Mouse (Mus musculus): Measurements from ENCODE around the gene Rbfox1. TPM values are rescaled to one million over a fixed set of nuclear protein-coding genes. Genes with fewer than 3 reads are reported as not detected.

Gene Rbfox1
- polyA plus RNA-seq, 1 experiment: 98.9 TPM

GRCm38 (mm10) chr16:7049162-7049971, 1164.2 kb downstream of the Rbfox1 start:
- peak; percentile 86 for DNase-seq (ENCODE audit: low read depth)
- TF ChIP-seq POLR2A (IDR thresholded peaks at IDR 0.05; ENCODE audit: borderline replicate concordance, extremely low read depth, insufficient read depth, insufficient read length, poor library complexity, severe bottlenecking) (no peak), CTCF (IDR thresholded peaks at IDR 0.05; ENCODE audit: borderline replicate concordance, extremely low read depth, insufficient read depth, insufficient read length) (peak; percentile 74; the same call in 1 of the 2 replicates)

- TF ChIP-seq POLR2A (IDR thresholded peaks at IDR 0.05; ENCODE audit: borderline replicate concordance, extremely low read depth, insufficient read depth, insufficient read length, poor library complexity, severe bottlenecking): no peak
- no peak for TF ChIP-seq CTCF (IDR thresholded peaks at IDR 0.05; ENCODE audit: borderline replicate concordance, extremely low read depth, insufficient read depth, insufficient read length)
- DNase-seq (ENCODE audit: low read depth): peak; percentile 58
Measured at GRCm38 (mm10) chr16:7050945-7051344, 1165.8 kb downstream of the Rbfox1 start.

DNA sequence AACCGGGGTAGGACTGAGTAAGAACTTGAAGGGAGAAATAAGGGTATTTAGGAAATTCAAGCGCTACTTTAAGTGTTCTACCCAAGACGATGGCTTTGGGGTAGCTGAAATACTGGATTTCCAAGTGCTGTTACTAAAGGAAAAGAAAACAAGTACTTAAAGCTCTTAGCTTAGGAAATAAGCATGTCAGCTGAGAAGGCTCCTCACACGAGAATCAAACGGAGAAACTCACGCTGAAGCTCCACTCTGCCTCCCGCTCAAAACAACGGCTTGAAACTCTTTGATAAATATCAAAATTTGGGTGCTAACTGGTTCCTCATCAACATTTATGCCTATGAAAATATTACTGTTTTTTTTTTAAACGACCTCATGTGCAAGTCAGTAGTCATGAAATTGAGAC, 1166.8 kb downstream of the Rbfox1 start:
- TF ChIP-seq POLR2A (IDR thresholded peaks at IDR 0.05; ENCODE audit: borderline replicate concordance, extremely low read depth, insufficient read depth, insufficient read length, poor library complexity, severe bottlenecking) (no peak), CTCF (IDR thresholded peaks at IDR 0.05; ENCODE audit: borderline replicate concordance, extremely low read depth, insufficient read depth, insufficient read length) (no peak)
- DNase-seq (ENCODE audit: low read depth): peak; percentile 48

DNA sequence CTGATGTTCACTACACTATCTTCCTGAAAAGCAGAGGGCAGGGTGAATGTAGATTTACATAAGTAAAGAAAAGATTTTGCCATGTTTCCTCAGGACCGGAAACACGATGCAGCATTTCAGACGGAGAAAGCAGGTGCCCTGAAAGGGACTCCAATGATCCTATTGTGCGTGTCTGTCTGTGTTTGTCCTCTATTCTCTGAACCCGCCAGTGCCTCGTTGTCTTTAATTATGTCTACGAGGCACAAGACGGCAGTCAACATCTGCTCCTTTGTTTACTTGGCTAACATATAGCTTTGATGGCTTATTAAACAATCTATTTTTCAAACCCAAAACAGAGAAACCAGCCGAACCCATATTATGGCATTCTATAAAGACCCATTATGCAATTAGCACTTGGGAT, 1167.3 kb downstream of the Rbfox1 start:
- TF ChIP-seq CTCF (IDR thresholded peaks at IDR 0.05; ENCODE audit: borderline replicate concordance, extremely low read depth, insufficient read depth, insufficient read length) (no peak), POLR2A (IDR thresholded peaks at IDR 0.05; ENCODE audit: borderline replicate concordance, extremely low read depth, insufficient read depth, insufficient read length, poor library complexity, severe bottlenecking) (no peak)
- peak; percentile 80 for DNase-seq (ENCODE audit: low read depth)

GRCm38 (mm10) chr16:7057789-7058188, 1172.6 kb downstream of the Rbfox1 start:
- no peak for DNase-seq (ENCODE audit: low read depth)
- no peak for TF ChIP-seq POLR2A (IDR thresholded peaks at IDR 0.05; ENCODE audit: borderline replicate concordance, extremely low read depth, insufficient read depth, insufficient read length, poor library complexity, severe bottlenecking)
- no peak for TF ChIP-seq CTCF (IDR thresholded peaks at IDR 0.05; ENCODE audit: borderline replicate concordance, extremely low read depth, insufficient read depth, insufficient read length)

- no peak for DNase-seq (ENCODE audit: low read depth)
- no peak for TF ChIP-seq CTCF (IDR thresholded peaks at IDR 0.05; ENCODE audit: borderline replicate concordance, extremely low read depth, insufficient read depth, insufficient read length)
- no peak for TF ChIP-seq POLR2A (IDR thresholded peaks at IDR 0.05; ENCODE audit: borderline replicate concordance, extremely low read depth, insufficient read depth, insufficient read length, poor library complexity, severe bottlenecking)
Measured at GRCm38 (mm10) chr16:7058556-7058955, 1173.4 kb downstream of the Rbfox1 start.

GRCm38 (mm10) chr16:7059596-7059995, 1174.4 kb downstream of the Rbfox1 start:
- DNase-seq (ENCODE audit: low read depth): no peak
- TF ChIP-seq CTCF (IDR thresholded peaks at IDR 0.05; ENCODE audit: borderline replicate concordance, extremely low read depth, insufficient read depth, insufficient read length) (no peak), POLR2A (IDR thresholded peaks at IDR 0.05; ENCODE audit: borderline replicate concordance, extremely low read depth, insufficient read depth, insufficient read length, poor library complexity, severe bottlenecking) (no peak)

GRCm38 (mm10) chr16:7060864-7061263, 1175.7 kb downstream of the Rbfox1 start:
- no peak for TF ChIP-seq CTCF (IDR thresholded peaks at IDR 0.05; ENCODE audit: borderline replicate concordance, extremely low read depth, insufficient read depth, insufficient read length)
- TF ChIP-seq POLR2A (IDR thresholded peaks at IDR 0.05; ENCODE audit: borderline replicate concordance, extremely low read depth, insufficient read depth, insufficient read length, poor library complexity, severe bottlenecking): no peak
- no peak for DNase-seq (ENCODE audit: low read depth)

- TF ChIP-seq POLR2A (IDR thresholded peaks at IDR 0.05; ENCODE audit: borderline replicate concordance, extremely low read depth, insufficient read depth, insufficient read length, poor library complexity, severe bottlenecking) (no peak), CTCF (IDR thresholded peaks at IDR 0.05; ENCODE audit: borderline replicate concordance, extremely low read depth, insufficient read depth, insufficient read length) (no peak)
Measured at GRCm38 (mm10) chr16:7062512-7062911, 1177.4 kb downstream of the Rbfox1 start.

DNA sequence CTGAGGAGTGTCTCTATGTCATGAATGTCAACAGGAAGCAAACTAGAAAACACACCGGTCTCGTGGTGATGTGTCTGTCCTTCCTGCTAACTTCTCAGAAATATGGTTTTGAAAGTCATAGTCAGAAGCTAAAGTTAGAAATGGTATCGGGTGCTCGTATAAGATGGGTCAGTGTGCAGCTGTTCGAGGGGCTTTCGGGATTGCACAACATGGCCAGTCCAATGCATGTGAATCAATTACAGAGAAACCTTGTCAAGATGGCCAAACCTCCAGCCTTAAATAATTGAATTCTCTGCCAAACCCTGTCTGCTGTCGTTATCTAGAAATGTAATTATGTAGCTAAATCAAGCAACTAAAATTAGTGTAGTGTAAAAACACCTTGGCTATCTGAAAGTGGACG, 1182.0 kb downstream of the Rbfox1 start:
- TF ChIP-seq CTCF (IDR thresholded peaks at IDR 0.05; ENCODE audit: borderline replicate concordance, extremely low read depth, insufficient read depth, insufficient read length) (no peak), POLR2A (IDR thresholded peaks at IDR 0.05; ENCODE audit: borderline replicate concordance, extremely low read depth, insufficient read depth, insufficient read length, poor library complexity, severe bottlenecking) (no peak)

More at GRCm38 (mm10) chr16:7062512-7062911, 1177.4 kb downstream of the Rbfox1 start:
- no peak for DNase-seq (ENCODE audit: low read depth)

DNA sequence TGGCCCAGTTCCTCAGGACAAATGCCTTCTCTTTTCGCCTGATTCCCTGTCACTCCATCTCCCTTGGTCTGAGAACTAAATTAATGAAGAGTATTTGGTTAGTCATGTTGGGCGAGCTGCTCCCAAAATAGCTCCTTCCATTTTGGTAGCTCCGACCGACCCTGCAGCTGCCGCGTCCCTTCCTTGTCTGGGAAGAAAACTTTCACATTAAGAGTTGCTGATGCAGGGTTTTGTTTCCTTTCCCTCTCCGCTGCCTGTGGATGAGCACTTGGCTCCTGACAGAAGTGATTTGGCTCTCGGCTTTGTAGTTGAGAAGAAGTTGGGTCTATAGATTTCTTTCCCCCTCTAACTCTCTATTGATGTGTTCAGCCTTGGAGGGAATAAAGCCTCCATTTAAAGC, 1184.4 kb downstream of the Rbfox1 start:
- peak; percentile 63 for DNase-seq (ENCODE audit: low read depth)

More for the DNA sequence above, 1182.0 kb downstream of the Rbfox1 start:
- no peak for DNase-seq (ENCODE audit: low read depth)

GRCm38 (mm10) chr16:7074786-7075185, 1189.6 kb downstream of the Rbfox1 start:
- DNase-seq (ENCODE audit: low read depth): no peak

More for the DNA sequence above, 1184.4 kb downstream of the Rbfox1 start:
- TF ChIP-seq POLR2A (IDR thresholded peaks at IDR 0.05; ENCODE audit: borderline replicate concordance, extremely low read depth, insufficient read depth, insufficient read length, poor library complexity, severe bottlenecking) (no peak), CTCF (IDR thresholded peaks at IDR 0.05; ENCODE audit: borderline replicate concordance, extremely low read depth, insufficient read depth, insufficient read length) (no peak)

More at GRCm38 (mm10) chr16:7074786-7075185, 1189.6 kb downstream of the Rbfox1 start:
- TF ChIP-seq CTCF (IDR thresholded peaks at IDR 0.05; ENCODE audit: borderline replicate concordance, extremely low read depth, insufficient read depth, insufficient read length) (no peak), POLR2A (IDR thresholded peaks at IDR 0.05; ENCODE audit: borderline replicate concordance, extremely low read depth, insufficient read depth, insufficient read length, poor library complexity, severe bottlenecking) (no peak)

Data from brain, embryonic 14.5 days (tissue).